Mouse (Mus musculus) heart, postnatal 0 days (tissue): ENCODE measurements around the gene Rcan3.

ENCODE experiments used
- CTCF ChIP-seq: IDR thresholded peaks from 2 replicates; pipeline ENCODE4 v1.5.1; 2016; ENCODE audit warnings: antibody characterized with exemption, control low read depth, low read depth
- EP300 ChIP-seq: IDR thresholded peaks from 2 replicates; pipeline ENCODE4 v1.6.1; 2016; ENCODE audit warnings: antibody characterized with exemption, low read depth

DNA sequence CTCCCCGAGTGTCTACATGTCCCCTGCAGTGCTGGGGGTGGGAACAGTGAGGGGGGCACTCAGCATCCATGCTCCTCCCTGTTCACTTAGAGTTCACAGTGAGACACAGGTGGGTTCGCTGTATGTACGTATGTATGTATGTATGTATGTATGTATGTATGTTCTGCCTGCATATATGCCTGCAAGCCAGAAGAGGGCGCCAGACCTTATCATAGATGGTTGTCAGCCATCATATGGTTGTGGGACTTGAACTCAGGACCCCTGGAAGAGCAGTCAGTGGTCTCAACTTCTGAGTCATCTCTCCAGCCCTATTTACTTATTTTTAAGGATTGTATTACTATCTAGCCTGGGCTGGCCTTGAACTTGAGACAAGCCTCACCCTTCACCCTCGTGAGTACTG is 37.4 kb downstream of the Rcan3 start:
- TF ChIP-seq EP300 (no peak), CTCF (no peak)
